Mouse (Mus musculus): Measurements from ENCODE around the gene Uvrag.

Gene Uvrag

GRCm38 (mm10) chr7:99164873-99165410, 24.0 kb upstream of the Uvrag start:
- no peak for DNase-seq (ENCODE audit: low spot score)

- no peak for DNase-seq (ENCODE audit: low spot score)
These were observed 21.5 kb upstream of the Uvrag start for GRCm38 (mm10) chr7:99162462-99162861.

- DNase-seq (ENCODE audit: low spot score), result no peak
These were observed 21.0 kb upstream of the Uvrag start for GRCm38 (mm10) chr7:99161961-99162360.

DNA sequence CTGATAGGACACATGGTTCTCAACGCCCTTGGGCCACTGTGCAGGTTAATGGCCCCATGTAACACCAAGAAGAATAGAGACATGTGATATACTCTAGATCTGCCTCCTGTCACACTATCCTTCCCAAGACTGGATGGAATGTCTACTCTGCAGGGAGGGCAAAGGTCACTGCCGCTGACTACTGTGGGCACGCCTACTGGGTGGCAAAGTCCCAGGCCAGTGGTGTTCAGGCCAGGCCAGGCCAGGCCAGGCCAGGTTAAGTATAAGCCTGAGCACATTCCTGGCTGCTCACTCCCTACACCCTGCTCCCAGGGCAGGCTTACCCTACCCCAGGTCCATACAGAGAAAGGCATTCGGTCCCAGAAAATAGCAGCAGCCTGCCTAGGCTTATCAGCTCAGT, 20.6 kb upstream of the Uvrag start:
- DNase-seq (ENCODE audit: low spot score), result no peak

DNA sequence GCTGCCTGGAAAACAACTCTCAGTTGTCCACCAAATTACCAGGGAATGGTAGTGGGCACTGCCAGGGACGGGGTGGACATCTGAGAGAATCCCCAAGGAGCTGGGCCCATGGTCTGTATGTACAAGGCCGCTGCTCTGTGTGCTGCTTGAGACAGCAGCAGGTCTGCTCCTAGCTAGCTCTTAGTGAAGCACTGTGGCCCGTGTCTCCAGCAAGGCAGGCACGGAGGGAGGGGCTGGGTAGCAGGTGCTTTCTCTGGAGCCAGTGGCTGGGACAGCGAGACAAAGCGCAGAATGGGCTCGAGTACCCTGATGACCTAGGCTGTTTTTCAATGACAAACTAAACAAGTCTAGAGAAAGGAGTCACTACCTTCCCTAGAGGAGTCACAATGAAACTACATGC, 20.1 kb upstream of the Uvrag start:
- DNase-seq (ENCODE audit: low spot score), result no peak

- DNase-seq (ENCODE audit: low spot score), result no peak
These were observed 18.5 kb upstream of the Uvrag start for GRCm38 (mm10) chr7:99159446-99159845.

- no peak for DNase-seq (ENCODE audit: low spot score)
These were observed 18.0 kb upstream of the Uvrag start for GRCm38 (mm10) chr7:99158904-99159303.

DNA sequence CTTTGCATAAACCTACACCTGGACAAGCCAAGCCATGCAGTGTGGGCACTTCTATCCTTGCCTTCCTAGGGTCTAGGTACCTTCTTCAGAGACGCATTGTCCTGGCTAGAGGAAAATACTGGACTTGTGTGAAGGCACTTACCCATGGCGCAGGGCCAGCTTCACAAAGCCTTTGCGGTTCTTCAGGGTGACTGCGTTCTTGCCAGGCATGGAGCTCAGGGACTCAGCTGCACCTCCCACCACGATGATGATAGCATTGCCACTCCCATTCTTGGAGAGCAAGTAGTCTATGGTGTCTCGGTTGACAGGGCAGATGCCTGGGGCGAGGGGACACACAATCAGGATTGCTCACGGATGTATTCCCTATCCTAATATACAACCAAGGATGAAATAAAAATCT, 17.1 kb upstream of the Uvrag start:
- no peak for DNase-seq (ENCODE audit: low spot score)

GRCm38 (mm10) chr7:99156737-99157136, 15.8 kb upstream of the Uvrag start:
- no peak for DNase-seq (ENCODE audit: low spot score)

DNA sequence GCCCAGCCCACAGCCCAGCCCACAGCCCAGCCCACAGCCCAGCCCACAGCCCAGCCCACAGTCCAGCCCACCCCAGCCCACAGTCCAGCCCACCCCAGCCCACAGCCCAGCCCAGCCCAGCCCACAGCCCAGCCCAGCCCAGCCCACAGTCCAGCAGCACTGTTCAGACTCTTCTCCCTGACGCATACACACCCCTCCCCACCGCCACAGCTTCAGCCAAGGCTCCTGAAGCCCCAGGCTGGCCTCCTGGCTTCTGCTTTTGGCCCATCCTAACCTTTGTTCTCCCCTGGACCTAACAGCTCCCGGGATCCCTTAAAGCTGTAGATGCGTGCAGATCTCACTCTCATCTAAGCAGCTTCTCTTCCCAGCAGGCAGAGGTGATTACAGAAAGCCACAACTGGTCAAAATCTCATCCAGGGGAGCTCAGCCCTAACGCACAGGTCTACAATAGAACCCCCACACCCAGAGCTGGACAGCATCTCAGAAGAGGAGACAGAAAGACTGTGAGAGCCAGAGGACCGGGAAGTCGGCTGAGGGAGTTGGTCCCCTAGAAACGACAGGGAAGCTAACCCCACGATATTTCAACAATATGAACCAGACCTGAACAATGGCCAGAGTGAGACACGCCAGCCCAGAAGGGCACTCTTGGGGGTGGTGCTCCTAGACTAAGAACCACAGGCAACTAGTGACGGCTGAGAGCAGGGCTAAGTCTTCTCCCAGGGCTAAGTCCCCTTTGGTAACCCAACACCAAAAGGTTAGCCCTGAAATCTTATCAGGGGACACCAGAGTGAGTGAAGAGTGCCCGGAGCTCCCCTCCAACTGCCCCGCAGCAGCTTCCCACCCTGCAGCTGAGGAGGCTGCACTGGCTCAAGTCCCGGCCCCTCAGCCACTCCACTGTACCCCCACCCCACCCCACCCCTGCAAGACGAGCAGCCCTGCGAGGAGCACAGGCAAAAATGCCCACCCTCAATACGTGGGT, 14.7 kb upstream of the Uvrag start:
- no peak for DNase-seq (ENCODE audit: low spot score)

GRCm38 (mm10) chr7:99154648-99155151, 13.8 kb upstream of the Uvrag start:
- DNase-seq (ENCODE audit: low spot score), result no peak

DNA sequence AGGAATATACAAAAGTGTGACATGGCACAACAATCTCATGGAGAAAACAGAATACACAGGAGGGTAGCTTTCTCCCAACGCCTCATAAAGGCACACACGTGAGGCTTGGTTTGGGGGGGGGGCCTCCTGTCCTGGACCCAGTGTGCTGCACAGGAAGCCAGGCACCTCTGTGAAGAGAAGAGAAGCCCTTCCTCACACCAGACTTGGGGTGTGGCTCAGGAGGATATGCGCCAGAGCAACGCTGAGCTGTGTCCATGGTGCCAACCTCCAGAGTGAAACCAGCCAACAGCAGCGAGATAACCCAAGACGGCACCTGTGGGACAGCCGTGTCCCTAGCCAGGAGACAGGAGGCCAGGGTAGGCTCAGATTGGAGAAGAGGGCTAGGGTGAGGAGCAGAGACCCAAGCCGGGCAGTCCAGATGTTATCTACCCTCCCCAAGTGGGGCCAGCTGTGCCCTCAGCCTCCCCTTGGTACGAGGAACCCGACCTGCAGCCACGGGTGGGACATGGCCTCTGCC, 12.8 kb upstream of the Uvrag start:
- DNase-seq (ENCODE audit: low spot score), result no peak

GRCm38 (mm10) chr7:99152756-99153155, 11.8 kb upstream of the Uvrag start:
- no peak for DNase-seq (ENCODE audit: low spot score)

DNA sequence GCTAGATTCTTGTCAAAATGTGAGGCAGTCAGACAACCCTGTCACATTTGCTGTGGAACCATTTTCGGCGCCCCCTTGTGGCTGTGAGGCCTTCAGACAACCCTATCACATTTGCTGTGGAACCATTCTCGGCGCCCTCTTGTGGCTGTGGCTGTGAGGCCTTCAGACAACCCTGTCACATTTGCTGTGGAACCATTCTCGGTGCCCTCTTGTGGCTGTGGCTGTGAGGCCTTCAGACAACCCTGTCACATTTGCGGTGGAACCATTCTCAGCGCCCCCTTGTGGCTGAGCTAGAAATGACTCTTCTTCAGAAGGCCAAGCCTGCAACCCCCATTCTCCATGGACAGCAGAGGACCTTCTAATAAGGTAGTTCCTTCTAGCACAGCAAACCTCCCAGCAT, 10.4 kb upstream of the Uvrag start:
- DNase-seq (ENCODE audit: low spot score), result peak; percentile 97

GRCm38 (mm10) chr7:99149017-99149416, 8.1 kb upstream of the Uvrag start:
- no peak for DNase-seq (ENCODE audit: low spot score)

DNA sequence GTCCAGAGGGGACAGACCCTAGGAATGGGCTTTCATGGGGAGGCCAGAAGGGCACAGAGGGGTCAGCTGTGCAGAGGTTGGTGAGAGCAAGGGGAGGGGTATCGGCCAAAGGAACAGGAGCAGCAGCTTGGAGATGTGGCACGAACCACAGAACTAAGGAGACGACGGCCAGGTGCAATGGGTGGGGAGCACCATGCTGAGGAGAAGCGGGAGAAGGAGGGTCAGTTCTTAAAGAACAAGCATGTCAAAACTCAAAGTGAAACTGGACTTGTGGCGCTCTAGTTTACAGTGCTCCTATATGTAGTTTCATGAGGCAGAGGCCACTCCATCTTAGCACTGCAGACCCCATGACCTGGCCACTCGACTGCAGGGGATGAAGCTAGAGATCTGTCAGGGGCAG, 6.6 kb upstream of the Uvrag start:
- DNase-seq (ENCODE audit: low spot score), result no peak

- DNase-seq (ENCODE audit: low spot score), result no peak
These were observed 6.0 kb upstream of the Uvrag start for GRCm38 (mm10) chr7:99146906-99147305.

DNA sequence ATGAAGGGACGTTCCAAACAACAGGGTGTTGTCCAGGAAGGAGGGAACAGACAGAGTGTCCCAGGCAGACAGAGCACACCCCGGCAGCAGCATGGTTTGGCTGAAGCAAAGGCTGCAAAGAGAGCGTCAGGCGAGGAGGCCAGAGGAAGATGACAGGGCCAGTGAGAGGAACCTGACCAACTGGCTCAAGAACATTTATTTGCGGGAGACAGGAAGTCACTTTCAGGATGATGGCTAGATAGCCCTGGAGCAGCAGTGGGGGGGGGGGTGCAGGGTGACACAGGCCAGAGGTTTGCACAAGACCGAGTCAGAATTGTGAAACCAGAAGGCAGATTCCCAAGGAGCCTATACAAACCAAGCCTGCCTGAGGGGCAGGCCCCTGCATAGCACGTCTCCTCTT, 5.1 kb upstream of the Uvrag start:
- DNase-seq (ENCODE audit: low spot score), result peak; percentile 53

DNA sequence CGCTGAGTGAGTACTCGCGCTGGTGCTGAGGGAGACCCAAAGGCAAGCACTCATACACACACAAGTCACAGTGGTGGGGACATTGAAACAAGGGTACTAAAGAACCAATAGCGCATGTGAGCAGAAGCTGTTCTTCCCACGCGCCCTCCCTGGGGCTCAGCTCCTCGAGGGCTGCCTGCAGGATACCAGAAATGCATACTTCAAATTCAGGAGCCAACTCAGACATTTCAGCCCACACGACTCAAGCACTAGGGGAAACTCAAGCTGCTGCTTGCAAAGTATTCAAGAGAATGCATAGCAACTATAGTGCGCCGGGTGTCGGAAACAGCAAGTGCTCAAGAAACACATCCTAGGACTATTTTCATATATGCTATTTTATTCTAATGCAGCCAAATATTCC, 3.7 kb upstream of the Uvrag start:
- no peak for DNase-seq (ENCODE audit: low spot score)

DNA sequence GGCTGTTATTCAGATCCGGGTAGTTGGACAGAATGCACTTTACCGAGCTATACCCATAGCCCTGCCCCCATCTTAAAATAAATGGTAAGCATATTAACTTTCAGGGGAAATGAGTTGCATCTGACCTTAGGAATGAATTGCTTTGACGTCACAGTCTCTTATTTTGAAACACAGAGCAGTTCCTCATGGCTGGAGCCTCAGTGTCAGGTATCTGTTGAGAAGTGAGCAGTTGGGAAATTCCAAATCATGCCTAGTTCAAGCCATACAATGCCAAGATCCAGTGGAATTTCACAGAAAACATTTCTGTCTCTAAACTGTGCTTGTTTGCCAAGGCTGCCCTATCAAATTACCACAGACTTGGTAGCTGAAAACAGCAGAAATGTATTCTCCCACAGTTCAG, 2.3 kb upstream of the Uvrag start:
- no peak for DNase-seq (ENCODE audit: low spot score)

DNA sequence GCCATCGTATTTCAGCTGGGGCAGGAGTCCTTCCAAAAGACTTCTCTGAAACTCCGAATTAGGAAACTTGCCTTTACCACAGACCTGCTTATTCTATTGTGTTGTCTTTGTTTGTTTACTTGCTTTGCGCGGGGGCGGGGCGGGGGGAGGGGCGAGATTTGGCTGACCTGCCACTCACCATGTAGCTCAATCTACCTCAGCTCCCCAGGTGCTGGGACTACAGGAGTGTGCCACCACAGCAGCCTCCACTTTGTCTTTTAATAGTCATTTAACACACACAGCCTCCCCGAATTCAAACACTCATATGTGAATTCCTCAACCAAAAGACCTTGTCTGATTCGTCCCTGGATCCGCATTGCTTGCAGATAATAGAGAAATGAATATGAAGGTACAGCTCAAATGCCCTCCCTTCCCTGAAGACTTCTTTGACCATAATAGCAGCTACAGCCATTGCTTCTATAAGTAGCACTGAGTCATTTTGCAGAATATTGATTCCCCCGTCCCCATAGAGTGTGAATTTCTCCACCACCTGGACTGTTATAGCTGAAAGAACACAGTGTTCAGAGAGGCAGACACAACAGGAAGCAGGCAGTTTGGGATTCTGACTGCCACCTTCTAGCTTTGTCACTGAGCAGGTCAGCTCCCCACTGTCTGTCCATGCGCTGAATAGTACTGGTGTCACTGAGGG, 1.1 kb upstream of the Uvrag start:
- no peak for DNase-seq (ENCODE audit: low spot score)

- no peak for DNase-seq (ENCODE audit: low spot score)
These were observed 430 bp downstream of the Uvrag start for GRCm38 (mm10) chr7:99140511-99140910.

Data from urinary bladder, postnatal 14 days (tissue).